Mouse (Mus musculus) ovary, adult 18-20 months (tissue): ENCODE measurements around the gene Pygm.

Experiments used
- DNase-seq: peaks from one replicate; pipeline ENCODE4 v3.0.0; 2022; ENCODE audit warnings: low spot score, mixed read lengths

Gene Pygm

GRCm38 (mm10) chr19:6443016-6443415, 58.8 kb downstream of the Pygm start:
- DNase-seq = no peak

DNA sequence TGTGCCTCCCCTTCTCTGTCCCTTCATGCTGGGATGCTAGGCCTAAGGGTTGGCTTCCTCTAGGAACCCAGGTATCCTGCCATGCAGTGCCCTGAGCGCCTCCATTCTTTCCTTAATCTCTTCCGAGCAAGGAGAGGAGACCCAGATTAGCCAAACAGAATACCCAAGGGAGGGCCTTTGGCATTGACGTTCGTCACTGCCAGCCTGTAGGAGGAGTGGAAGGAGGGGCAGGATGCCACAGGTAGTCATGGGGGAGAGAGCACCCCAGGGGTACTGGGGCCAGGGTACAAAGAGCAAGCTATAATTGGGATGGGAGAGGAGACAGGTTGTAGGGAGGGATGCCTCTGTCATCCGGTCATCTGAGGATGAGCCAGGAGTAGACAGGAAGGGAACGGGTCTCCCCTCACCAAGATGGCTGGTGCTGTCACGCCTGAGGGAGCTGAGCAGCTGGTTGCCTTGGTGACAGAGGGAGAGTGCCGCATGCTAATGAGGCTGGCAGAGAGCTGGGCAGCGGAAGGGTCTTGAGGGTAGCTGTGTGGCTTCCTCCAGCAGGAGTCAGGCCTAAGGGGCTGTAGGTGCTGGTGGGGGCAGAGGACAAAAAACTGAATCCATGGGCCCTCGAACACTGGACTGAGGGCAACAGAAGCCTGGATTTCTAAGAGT, 61.7 kb downstream of the Pygm start:
- DNase-seq = no peak

DNA sequence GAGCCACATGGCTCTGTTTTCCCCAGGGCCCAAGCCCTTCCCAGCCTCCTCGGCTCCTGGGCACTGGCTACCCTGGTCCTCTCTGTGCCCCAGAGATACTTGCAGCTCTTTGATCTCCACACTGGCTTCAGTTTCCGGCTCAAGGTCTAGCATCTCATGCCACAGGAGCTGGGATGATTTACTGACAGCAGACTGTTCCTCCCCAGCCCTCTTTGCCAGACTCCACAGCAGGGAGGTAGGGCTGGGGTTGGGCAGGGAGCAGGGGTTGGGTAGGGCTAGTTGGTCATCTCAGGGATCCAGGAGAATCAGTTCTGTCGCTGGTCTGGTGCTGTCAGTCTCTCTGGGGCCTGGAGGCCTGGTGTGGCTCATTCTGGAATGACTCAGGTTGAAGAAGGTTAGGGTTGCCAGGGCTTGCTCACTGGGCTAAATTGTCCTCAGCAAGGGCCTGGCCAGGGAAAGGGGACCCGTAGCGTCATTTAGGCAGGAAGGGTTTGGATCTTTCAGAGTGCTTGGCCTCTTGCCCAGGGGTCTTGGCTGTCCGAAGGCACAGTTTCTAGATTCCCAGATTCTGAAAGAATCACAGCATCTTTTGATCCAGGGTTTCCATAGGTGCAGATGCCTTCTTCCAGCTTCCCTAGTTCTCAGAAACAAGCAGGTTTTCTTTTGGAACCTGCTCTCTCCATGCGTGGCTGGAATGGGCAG, 62.7 kb downstream of the Pygm start:
- no peak for DNase-seq
